Mouse (Mus musculus): ENCODE measurements around the gene Rbfox3. TPM values are rescaled to one million over a fixed set of nuclear protein-coding genes. Genes with fewer than 3 reads are reported as not detected.

Gene Rbfox3
- polyA plus RNA-seq, 1 experiment from 2014 or later, result 0.09 TPM

DNA sequence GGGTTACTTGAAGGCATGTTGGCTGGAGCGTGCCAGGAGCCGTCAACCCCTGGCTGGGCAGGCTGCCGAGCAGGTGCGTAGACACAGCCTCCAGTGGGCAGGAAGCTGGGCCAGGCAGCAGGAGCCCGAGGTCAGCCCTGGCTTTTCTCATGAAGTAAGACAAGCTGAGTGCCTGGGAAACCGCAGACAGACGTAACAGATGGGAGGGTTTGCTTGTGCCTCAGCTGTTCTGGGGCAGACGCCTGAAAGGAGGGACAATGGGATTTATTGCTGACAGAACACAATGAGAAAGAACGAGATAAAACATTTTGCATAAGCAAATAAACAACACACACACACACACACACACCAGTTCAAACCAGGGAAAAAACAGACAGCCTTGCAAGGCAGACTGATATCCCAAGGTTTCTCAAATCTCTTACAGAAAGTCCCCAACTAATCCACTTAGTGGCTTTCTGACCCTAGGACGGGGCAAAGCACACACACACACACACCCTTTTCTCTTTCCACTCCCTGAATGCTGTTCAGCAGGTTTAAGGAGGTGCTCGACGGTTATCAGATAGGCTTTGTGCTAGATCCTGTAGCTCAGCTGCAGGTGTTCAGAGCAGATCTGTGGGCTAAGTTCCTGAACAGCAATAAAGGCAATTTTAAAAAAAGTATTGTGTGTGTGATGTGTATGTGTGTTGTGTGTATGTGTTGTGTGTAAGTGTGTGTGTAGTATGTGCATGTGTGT, 441.0 kb downstream of the Rbfox3 start:
- 21% methylated on average over 12 of the region's 12 CpGs for WGBS
- Histone ChIP-seq H3K4me3 (ENCODE audit: low read length) (no peak overlapping the region), H3K27me3 (ENCODE audit: control insufficient read depth, insufficient read depth, low read length) (no peaks in the 10 kb centered on the region), H3K4me2 (ENCODE audit: low read depth, low read length) (no peak overlapping the region), H3K4me1 (ENCODE audit: control insufficient read depth, insufficient read depth, low read length) (peaks cover 13% of the 10 kb centered on the region), H3K27ac (ENCODE audit: low read length) (peak overlapping the region; percentile 72), H3K9me3 (replicated peaks; ENCODE audit: control insufficient read depth, low read length) (no peaks in the 10 kb centered on the region), H3K36me3 (ENCODE audit: control insufficient read depth, insufficient read depth) (no peaks in the 10 kb centered on the region), H3K9ac (ENCODE audit: low read length) (no peak overlapping the region; the same call in 1 of the 2 replicates)
- ATAC-seq (replicated peaks; ENCODE audit: extremely low read depth, insufficient read depth, low FRiP score), result peak; percentile 72

DNA sequence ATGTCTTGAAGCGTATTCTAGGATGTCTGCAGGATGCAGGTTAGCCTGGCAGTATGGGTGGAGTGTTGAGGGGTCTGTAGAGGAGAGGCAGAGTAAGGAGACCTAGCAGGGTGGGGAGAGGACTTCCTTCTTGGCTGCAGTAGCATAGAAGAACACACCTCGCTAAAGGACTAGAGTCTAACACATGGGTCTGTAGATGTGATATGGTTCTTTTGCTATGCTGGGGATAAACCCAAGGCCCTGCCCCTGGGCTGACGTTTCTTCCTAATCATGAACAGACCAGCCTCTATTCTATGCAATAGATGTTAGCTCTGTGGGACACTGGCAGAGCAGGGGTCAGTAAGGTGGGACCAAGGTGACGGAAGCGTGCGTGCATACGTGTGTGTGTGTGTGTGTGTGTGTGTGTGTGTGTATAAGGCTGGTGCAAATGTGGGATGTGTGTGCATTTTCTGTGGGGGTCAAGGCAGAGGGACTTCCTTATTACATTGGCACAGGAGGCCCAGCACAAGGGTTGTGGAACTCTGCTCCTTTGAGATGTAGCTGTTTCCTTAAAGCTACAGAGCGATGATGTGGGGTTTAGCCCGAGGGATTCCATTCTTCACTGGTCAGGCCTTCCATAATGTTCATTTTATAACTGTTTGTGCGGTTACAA, 441.8 kb downstream of the Rbfox3 start:
- WGBS, result 78% methylated on average over 10 of the region's 10 CpGs
- Histone ChIP-seq H3K9me3 (replicated peaks; ENCODE audit: control insufficient read depth, low read length) (no peaks in the 10 kb centered on the region), H3K4me1 (ENCODE audit: control insufficient read depth, insufficient read depth, low read length) (peaks cover 13% of the 10 kb centered on the region), H3K36me3 (ENCODE audit: control insufficient read depth, insufficient read depth) (no peaks in the 10 kb centered on the region), H3K9ac (ENCODE audit: low read length) (no peak overlapping the region; the same call in 1 of the 2 replicates), H3K4me2 (ENCODE audit: low read depth, low read length) (no peak overlapping the region), H3K27me3 (ENCODE audit: control insufficient read depth, insufficient read depth, low read length) (no peaks in the 10 kb centered on the region), H3K27ac (ENCODE audit: low read length) (peak overlapping the region; percentile 72), H3K4me3 (ENCODE audit: low read length) (no peak overlapping the region)
- ATAC-seq (replicated peaks; ENCODE audit: extremely low read depth, insufficient read depth, low FRiP score), result no peak

DNA sequence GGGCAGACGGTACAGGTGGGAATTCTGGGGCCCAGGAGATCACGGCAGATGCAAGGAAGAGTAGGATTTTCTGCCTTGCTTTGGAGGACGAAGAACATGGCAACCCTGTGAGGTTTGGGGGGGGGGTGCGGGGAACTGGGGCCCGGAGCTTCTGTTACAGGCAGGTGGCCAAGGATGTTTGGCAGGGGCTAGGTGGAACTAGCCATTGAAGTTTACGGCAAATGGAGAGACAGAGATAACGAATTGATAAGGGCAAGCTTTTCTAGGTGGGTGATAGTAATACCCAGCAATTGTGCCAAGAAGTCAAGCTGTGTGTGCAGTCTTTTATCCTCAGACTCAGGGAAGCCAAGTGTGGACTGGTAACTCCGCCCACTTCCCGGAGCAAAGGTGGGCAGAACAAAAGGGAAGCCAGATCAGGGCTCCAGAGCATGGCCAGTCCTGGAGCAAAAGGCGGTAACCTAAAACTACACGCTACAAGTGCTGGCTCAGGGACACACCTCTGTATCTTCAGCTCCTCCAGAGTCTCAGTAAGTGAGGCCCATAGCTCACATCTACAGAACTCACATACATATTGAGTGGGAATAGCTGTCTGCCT, 443.9 kb downstream of the Rbfox3 start:
- Histone ChIP-seq H3K4me1 (ENCODE audit: control insufficient read depth, insufficient read depth, low read length) (peaks cover 9% of the 10 kb centered on the region), H3K27ac (ENCODE audit: low read length) (no peak overlapping the region), H3K9me3 (replicated peaks; ENCODE audit: control insufficient read depth, low read length) (no peaks in the 10 kb centered on the region), H3K9ac (ENCODE audit: low read length) (no peak overlapping the region), H3K4me2 (ENCODE audit: low read depth, low read length) (no peak overlapping the region), H3K36me3 (ENCODE audit: control insufficient read depth, insufficient read depth) (no peaks in the 10 kb centered on the region), H3K4me3 (ENCODE audit: low read length) (no peak overlapping the region), H3K27me3 (ENCODE audit: control insufficient read depth, insufficient read depth, low read length) (no peaks in the 10 kb centered on the region)
- WGBS, result 46% methylated on average over 11 of the region's 11 CpGs
- 0 out of 2 replicates have a peak, but pooled peaks have one; percentile 54 for ATAC-seq (replicated peaks; ENCODE audit: extremely low read depth, insufficient read depth, low FRiP score)

DNA sequence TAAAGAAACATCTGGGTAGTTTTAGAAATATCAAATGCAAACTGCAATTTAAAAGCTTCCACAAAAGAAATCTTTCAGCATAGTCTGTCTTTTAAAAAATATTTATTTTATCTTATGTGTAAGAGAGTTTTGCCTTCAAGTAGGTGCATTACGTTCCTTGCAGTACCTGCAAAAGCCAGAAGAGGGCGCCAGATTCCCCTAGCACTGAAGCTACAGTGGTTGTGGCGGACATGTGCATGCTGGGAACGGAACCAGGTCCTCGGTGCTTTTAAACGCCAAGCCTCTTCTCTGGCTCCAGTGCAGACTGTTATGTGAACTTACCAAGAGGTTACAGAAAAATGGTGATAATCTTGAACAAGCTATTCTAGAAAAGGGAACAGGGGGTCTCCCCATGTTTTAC, 451.1 kb downstream of the Rbfox3 start:
- H3K9me3 ChIP-seq (replicated peaks; ENCODE audit: control insufficient read depth, low read length), result no peaks in the 10 kb centered on the region
- no peak overlapping the region for H3K4me2 ChIP-seq (ENCODE audit: low read depth, low read length)
- H3K36me3 ChIP-seq (ENCODE audit: control insufficient read depth, insufficient read depth), result no peaks in the 10 kb centered on the region
- H3K4me3 ChIP-seq (ENCODE audit: low read length), result no peak overlapping the region
- H3K27me3 ChIP-seq (ENCODE audit: control insufficient read depth, insufficient read depth, low read length), result no peaks in the 10 kb centered on the region
- ATAC-seq (replicated peaks; ENCODE audit: extremely low read depth, insufficient read depth, low FRiP score), result no peak
- WGBS, result 57% methylated on average over 6 of the region's 6 CpGs
- no peak overlapping the region for H3K27ac ChIP-seq (ENCODE audit: low read length)
- peaks cover 11% of the 10 kb centered on the region for H3K4me1 ChIP-seq (ENCODE audit: control insufficient read depth, insufficient read depth, low read length)
- H3K9ac ChIP-seq (ENCODE audit: low read length), result no peak overlapping the region

DNA sequence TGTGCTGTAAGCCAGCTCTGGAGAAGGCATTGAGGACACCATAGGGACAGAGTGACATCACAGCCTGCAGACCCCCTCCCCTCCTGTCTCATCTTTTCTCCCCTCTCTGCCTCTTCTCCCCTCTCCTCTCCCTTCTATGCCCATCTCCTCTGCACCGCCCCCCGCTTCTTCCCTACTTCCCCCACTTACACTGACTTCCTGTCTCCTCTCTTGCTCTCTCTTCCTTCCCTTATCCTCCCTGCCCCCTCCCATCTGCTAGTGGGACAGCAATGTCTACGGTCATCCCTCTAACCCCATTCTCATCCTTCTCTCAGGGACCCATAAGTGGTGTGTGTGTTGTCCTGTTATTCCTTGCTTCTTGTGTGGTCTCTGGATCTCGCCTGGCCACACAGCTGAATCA, 451.9 kb downstream of the Rbfox3 start:
- H3K4me2 ChIP-seq (ENCODE audit: low read depth, low read length), result peak overlapping the region; percentile 14; the same call in 1 of the 2 replicates
- no peak overlapping the region for H3K4me3 ChIP-seq (ENCODE audit: low read length)
- ATAC-seq (replicated peaks; ENCODE audit: extremely low read depth, insufficient read depth, low FRiP score), result peak; percentile 68
- H3K9ac ChIP-seq (ENCODE audit: low read length), result no peak overlapping the region
- 66% methylated on average over 4 of the region's 4 CpGs for WGBS
- peak overlapping the region; percentile 25; the same call in 1 of the 2 replicates for H3K27ac ChIP-seq (ENCODE audit: low read length)
- peaks cover 11% of the 10 kb centered on the region for H3K4me1 ChIP-seq (ENCODE audit: control insufficient read depth, insufficient read depth, low read length)
- H3K36me3 ChIP-seq (ENCODE audit: control insufficient read depth, insufficient read depth), result no peaks in the 10 kb centered on the region
- no peaks in the 10 kb centered on the region for H3K9me3 ChIP-seq (replicated peaks; ENCODE audit: control insufficient read depth, low read length)
- H3K27me3 ChIP-seq (ENCODE audit: control insufficient read depth, insufficient read depth, low read length), result no peaks in the 10 kb centered on the region

DNA sequence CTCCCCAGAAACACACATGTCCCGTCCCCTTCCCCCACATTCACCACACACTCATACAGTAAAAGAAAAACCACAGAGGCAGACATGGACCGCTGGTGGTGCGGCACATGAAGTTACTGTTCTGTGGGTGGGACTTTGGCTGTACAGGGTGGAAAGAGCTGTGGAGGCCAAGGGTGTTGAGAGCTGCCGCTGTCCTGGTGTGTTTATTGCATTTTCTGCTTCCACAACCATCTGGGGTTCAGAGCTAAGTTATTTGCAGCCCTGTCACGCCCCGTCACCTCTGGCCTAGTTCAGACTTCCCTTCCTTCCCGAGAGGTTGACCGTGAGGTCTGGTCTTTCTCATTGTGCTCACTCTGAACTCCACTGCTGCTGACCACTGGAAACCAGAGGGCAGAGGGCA, 452.3 kb downstream of the Rbfox3 start:
- H3K27me3 ChIP-seq (ENCODE audit: control insufficient read depth, insufficient read depth, low read length), result no peaks in the 10 kb centered on the region
- peak overlapping the region; percentile 14; the same call in 1 of the 2 replicates for H3K4me2 ChIP-seq (ENCODE audit: low read depth, low read length)
- H3K27ac ChIP-seq (ENCODE audit: low read length), result peak overlapping the region; percentile 25; the same call in 1 of the 2 replicates
- H3K4me3 ChIP-seq (ENCODE audit: low read length), result no peak overlapping the region
- H3K9ac ChIP-seq (ENCODE audit: low read length), result no peak overlapping the region
- H3K4me1 ChIP-seq (ENCODE audit: control insufficient read depth, insufficient read depth, low read length), result peaks cover 11% of the 10 kb centered on the region
- H3K9me3 ChIP-seq (replicated peaks; ENCODE audit: control insufficient read depth, low read length), result no peaks in the 10 kb centered on the region
- 17% methylated on average over 8 of the region's 8 CpGs for WGBS
- no peaks in the 10 kb centered on the region for H3K36me3 ChIP-seq (ENCODE audit: control insufficient read depth, insufficient read depth)
- peak; percentile 30 for ATAC-seq (replicated peaks; ENCODE audit: extremely low read depth, insufficient read depth, low FRiP score)

DNA sequence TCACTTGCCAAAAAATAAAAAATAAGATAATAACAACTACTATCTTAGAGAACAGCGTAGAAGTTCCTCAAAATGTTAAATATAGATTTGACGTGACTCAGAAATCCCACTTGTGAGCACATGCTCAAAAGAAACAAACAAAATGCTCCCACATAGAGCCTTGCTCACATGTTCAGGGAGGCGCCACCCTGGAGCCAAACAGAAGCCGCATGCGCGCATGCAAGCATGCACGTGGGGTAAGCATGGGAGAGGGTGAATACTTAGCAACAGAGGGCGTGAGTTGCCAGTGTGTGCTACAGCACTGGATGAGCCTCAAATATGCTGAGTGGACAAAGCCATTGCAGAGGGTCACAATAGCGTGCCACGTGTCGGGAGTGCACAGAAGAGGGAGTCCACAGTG, 454.5 kb downstream of the Rbfox3 start:
- Histone ChIP-seq H3K36me3 (ENCODE audit: control insufficient read depth, insufficient read depth) (no peaks in the 10 kb centered on the region), H3K9ac (ENCODE audit: low read length) (no peak overlapping the region), H3K4me2 (ENCODE audit: low read depth, low read length) (no peak overlapping the region), H3K27ac (ENCODE audit: low read length) (no peak overlapping the region), H3K4me3 (ENCODE audit: low read length) (no peak overlapping the region), H3K9me3 (replicated peaks; ENCODE audit: control insufficient read depth, low read length) (no peaks in the 10 kb centered on the region), H3K4me1 (ENCODE audit: control insufficient read depth, insufficient read depth, low read length) (peaks cover 11% of the 10 kb centered on the region), H3K27me3 (ENCODE audit: control insufficient read depth, insufficient read depth, low read length) (no peaks in the 10 kb centered on the region)
- WGBS, result 69% methylated on average over 11 of the region's 11 CpGs
- ATAC-seq (replicated peaks; ENCODE audit: extremely low read depth, insufficient read depth, low FRiP score), result no peak

DNA sequence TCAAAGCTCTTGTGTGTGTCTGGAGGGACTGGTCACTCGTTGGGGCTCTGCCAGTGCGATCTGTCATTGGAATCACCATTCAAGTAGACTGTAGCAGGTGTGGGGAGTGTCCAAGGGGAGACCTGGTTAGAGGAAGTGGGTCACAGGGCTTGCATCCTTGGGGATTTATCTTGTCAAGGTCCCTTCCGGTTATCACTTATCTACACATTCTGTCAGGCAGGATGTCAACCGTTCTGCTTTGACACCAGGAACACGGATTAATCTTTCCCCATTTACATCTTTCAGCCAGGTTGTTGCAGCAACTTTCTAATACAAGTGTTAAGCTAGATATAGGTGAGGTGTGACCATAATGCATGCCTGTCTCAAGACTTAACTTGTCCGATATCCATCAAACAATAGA, 455.6 kb downstream of the Rbfox3 start:
- H3K4me2 ChIP-seq (ENCODE audit: low read depth, low read length), result no peak overlapping the region
- no peak overlapping the region for H3K27ac ChIP-seq (ENCODE audit: low read length)
- no peaks in the 10 kb centered on the region for H3K36me3 ChIP-seq (ENCODE audit: control insufficient read depth, insufficient read depth)
- H3K9ac ChIP-seq (ENCODE audit: low read length), result no peak overlapping the region
- ATAC-seq (replicated peaks; ENCODE audit: extremely low read depth, insufficient read depth, low FRiP score), result no peak
- H3K9me3 ChIP-seq (replicated peaks; ENCODE audit: control insufficient read depth, low read length), result no peaks in the 10 kb centered on the region
- no peak overlapping the region for H3K4me3 ChIP-seq (ENCODE audit: low read length)
- peaks cover 8% of the 10 kb centered on the region for H3K4me1 ChIP-seq (ENCODE audit: control insufficient read depth, insufficient read depth, low read length)
- H3K27me3 ChIP-seq (ENCODE audit: control insufficient read depth, insufficient read depth, low read length), result no peaks in the 10 kb centered on the region
- 61% methylated on average over 6 of the region's 6 CpGs for WGBS

Data from heart, embryonic 16.5 days (tissue).